Mouse (Mus musculus) ES-CJ7 (cell line): ENCODE measurements around the gene Map2.

ENCODE experiments used
- DNase-seq: peaks from one replicate; pipeline ENCODE4 v3.0.0; 2011; ENCODE audit warnings: low read depth, low spot score

Map2 gene

GRCm38 (mm10) chr1:66175041-66175665 is at the start of gene Map2:
TSS of gene Map2 (plus strand) at chr1:66175273.
- DNase-seq: peak; percentile 65

GRCm38 (mm10) chr1:66133014-66133413 is 42.1 kb upstream of the Map2 start:
- DNase-seq: no peak

GRCm38 (mm10) chr1:66135324-66135723 is 39.7 kb upstream of the Map2 start:
- DNase-seq: no peak

GRCm38 (mm10) chr1:66140686-66141085 is 34.4 kb upstream of the Map2 start:
- DNase-seq: no peak

- no peak for DNase-seq
Observed at GRCm38 (mm10) chr1:66145180-66145579, 29.9 kb upstream of the Map2 start.

GRCm38 (mm10) chr1:66148825-66149514 is 26.1 kb upstream of the Map2 start:
- DNase-seq: no peak

- DNase-seq: no peak
Observed at GRCm38 (mm10) chr1:66150806-66151205, 24.3 kb upstream of the Map2 start.

GRCm38 (mm10) chr1:66157135-66157534 is 17.9 kb upstream of the Map2 start:
- DNase-seq: no peak

GRCm38 (mm10) chr1:66157589-66157988 is 17.5 kb upstream of the Map2 start:
- no peak for DNase-seq

- no peak for DNase-seq
Observed at GRCm38 (mm10) chr1:66164648-66165047, 10.4 kb upstream of the Map2 start.

- no peak for DNase-seq
Observed at GRCm38 (mm10) chr1:66168722-66169121, 6.4 kb upstream of the Map2 start.

GRCm38 (mm10) chr1:66172127-66172526 is 2.9 kb upstream of the Map2 start:
- DNase-seq: no peak

- DNase-seq: peak; percentile 60
Observed at GRCm38 (mm10) chr1:66173630-66174029, 1.4 kb upstream of the Map2 start.

GRCm38 (mm10) chr1:66176012-66176837 is 1.2 kb downstream of the Map2 start:
- DNase-seq: no peak

- DNase-seq: no peak
Observed at GRCm38 (mm10) chr1:66176838-66177105, 1.7 kb downstream of the Map2 start.

GRCm38 (mm10) chr1:66177489-66178170 is 2.6 kb downstream of the Map2 start:
- DNase-seq: no peak

GRCm38 (mm10) chr1:66187016-66187681 is 12.1 kb downstream of the Map2 start:
- no peak for DNase-seq

- DNase-seq: no peak
Observed at GRCm38 (mm10) chr1:66192401-66192800, 17.3 kb downstream of the Map2 start.

GRCm38 (mm10) chr1:66192891-66193290 is 17.8 kb downstream of the Map2 start:
- no peak for DNase-seq

- DNase-seq: no peak
Observed at GRCm38 (mm10) chr1:66195040-66195726, 20.1 kb downstream of the Map2 start.

GRCm38 (mm10) chr1:66196240-66196639 is 21.2 kb downstream of the Map2 start:
- no peak for DNase-seq
